Mouse (Mus musculus): ENCODE results near the gene Ahdc1.

DNA sequence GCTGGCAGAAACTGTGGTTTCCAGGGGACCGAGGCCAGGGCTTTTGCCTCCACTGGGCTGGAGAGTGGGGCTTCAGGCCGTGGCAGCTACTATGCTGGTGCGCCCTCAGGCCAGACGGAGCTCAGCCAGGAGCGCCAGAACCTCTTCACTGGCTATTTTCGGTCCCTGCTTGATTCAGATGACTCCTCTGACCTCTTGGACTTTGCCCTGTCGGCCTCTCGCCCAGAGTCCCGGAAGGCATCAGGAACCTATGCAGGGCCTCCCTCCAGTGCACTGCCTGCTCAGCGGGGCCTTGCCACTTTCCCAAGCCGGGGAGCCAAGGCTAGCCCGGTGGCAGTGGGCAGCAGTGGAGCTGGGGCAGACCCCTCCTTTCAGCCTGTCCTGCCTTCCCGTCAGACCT, 52.7 kb downstream of the Ahdc1 start:
- no peak for TF ChIP-seq POLR2A (IDR thresholded peaks at IDR 0.05; ENCODE audit: low read depth, low read length)
- no peak for TF ChIP-seq CTCF (IDR thresholded peaks at IDR 0.05; ENCODE audit: extremely low read depth, insufficient read length, insufficient replicate concordance, low read depth, low read length)
